Mouse (Mus musculus) stomach, postnatal 0 days (tissue): ENCODE measurements around the gene Cwc25.

Experiments
- CTCF ChIP-seq: IDR thresholded peaks from 2 replicates; pipeline ENCODE4 v1.5.1; 2016; ENCODE audit warnings: antibody characterized with exemption, low read depth, mild to moderate bottlenecking, moderate library complexity
- EP300 ChIP-seq: optimal IDR thresholded peaks from 2 replicates; pipeline ENCODE3; 2016; ENCODE audit warnings: antibody characterized with exemption

GRCm38 (mm10) chr11:97797369-97798082, 31.2 kb upstream of the Cwc25 start:
- no peak for TF ChIP-seq CTCF
- TF ChIP-seq EP300 = no peak
